21 mouse cellular contexts compared by ENCODE assay signal in genomic region chr11:3381148-3381814, GRCm38 (mm10). TPM values are rescaled to one million over a fixed set of nuclear protein-coding genes. Genes with fewer than 3 reads are reported as not detected.
DNase-seq lines count a peak whose midpoint lies in the region; ATAC-seq and TF ChIP-seq lines count a peak whose summit lies in the region.
"Had no signal": no experiment of that assay in that cellular context is flagged by ENCODE, and none has a peak within 500 bp of the region (broad histone marks: within the 10 kb centered on the region; RNA-seq: fewer than 3 reads in every experiment).

No protein-coding gene starts in this region.

- H3K36me3 ChIP-seq in liver, embryonic 11.5 days (ENCODE audit: control insufficient read depth, insufficient read depth, low read length), result peaks cover 14% of the 10 kb centered on the region
- peaks cover 17% of the 10 kb centered on the region for H3K36me3 ChIP-seq in liver, postnatal 0 days (replicated peaks; ENCODE audit: insufficient read depth, low read length)
- peaks cover 24% of the 10 kb centered on the region for H3K36me3 ChIP-seq in liver, embryonic 13.5 days

- H3K27ac ChIP-seq in liver, embryonic 11.5 days (ENCODE audit: low read depth, low read length), result no peak overlapping the region
- no peak overlapping the region for H3K27ac ChIP-seq in liver, postnatal 0 days (ENCODE audit: low read depth)
- H3K27ac ChIP-seq in liver, embryonic 13.5 days, result no peak overlapping the region
- H3K27ac ChIP-seq: forebrain, embryonic 10.5 days; heart, adult 2 months; hindbrain, embryonic 10.5 days; hindbrain, embryonic 14.5 days had no signal

- no peak overlapping the region for H3K9ac ChIP-seq in liver, embryonic 11.5 days (ENCODE audit: low read depth, low read length)
- H3K9ac ChIP-seq in liver, postnatal 0 days (replicated peaks), result no peak overlapping the region
- H3K9ac ChIP-seq in liver, embryonic 13.5 days, result no peak overlapping the region
- H3K9ac ChIP-seq: heart, embryonic 12.5 days; hindbrain, embryonic 14.5 days had no signal

- 0 out of 2 replicates have a peak, but pooled peaks have one; percentile 51 for ATAC-seq in liver, embryonic 11.5 days (replicated peaks; ENCODE audit: low FRiP score)
- no peak for ATAC-seq in liver, postnatal 0 days
- 0 out of 2 replicates have a peak, but pooled peaks have one; percentile 30 for ATAC-seq in liver, embryonic 13.5 days (ENCODE audit: low read depth)
- ATAC-seq: activated CD4-positive, CD25-positive, alpha-beta regulatory T cell, adult 4 months; forebrain, embryonic 14.5 days; Patski had no signal

- peaks cover 8% of the 10 kb centered on the region for H3K4me1 ChIP-seq in liver, embryonic 11.5 days (replicated peaks; ENCODE audit: control insufficient read depth, insufficient read depth, low read length)
- peaks cover 4% of the 10 kb centered on the region; the same call in 1 of the 2 replicates for H3K4me1 ChIP-seq in liver, postnatal 0 days (ENCODE audit: insufficient read depth)
- peaks cover 39% of the 10 kb centered on the region for H3K4me1 ChIP-seq in liver, embryonic 13.5 days (replicated peaks)
- H3K4me1 ChIP-seq: hindbrain, embryonic 10.5 days had no signal

- 84% methylated on average over 6 of the region's 6 CpGs for WGBS in liver, embryonic 11.5 days
- WGBS in liver, postnatal 0 days (ENCODE audit: insufficient replicate concordance), result 81% methylated on average over 6 of the region's 6 CpGs
- WGBS in liver, embryonic 13.5 days (ENCODE audit: insufficient replicate concordance), result 79% methylated on average over 6 of the region's 6 CpGs

- no peak overlapping the region for H3K4me2 ChIP-seq in liver, embryonic 11.5 days
- no peak overlapping the region for H3K4me2 ChIP-seq in liver, postnatal 0 days (ENCODE audit: low read depth, low read length)
- H3K4me2 ChIP-seq in liver, embryonic 13.5 days, result no peak overlapping the region
- H3K4me2 ChIP-seq: heart, embryonic 12.5 days; hindbrain, embryonic 14.5 days had no signal

- H3K27me3 ChIP-seq in liver, embryonic 11.5 days (replicated peaks; ENCODE audit: control insufficient read depth, insufficient read depth, low read length), result no peaks in the 10 kb centered on the region
- no peaks in the 10 kb centered on the region for H3K27me3 ChIP-seq in liver, postnatal 0 days (ENCODE audit: insufficient read depth, low read length)
- no peaks in the 10 kb centered on the region for H3K27me3 ChIP-seq in liver, embryonic 13.5 days
- H3K27me3 ChIP-seq: CH12.LX; heart, embryonic 12.5 days; Patski had no signal

- peak; percentile 83 for DNase-seq in heart, adult 11 months
- DNase-seq in heart, adult 8-10 months (ENCODE audit: low spot score), result no peak
- no peak for DNase-seq in liver, embryonic 11.5 days (ENCODE audit: low spot score)
- DNase-seq in liver, postnatal 0 days, result no peak
- DNase-seq in liver, embryonic 13.5 days, result no peak
- no peak for DNase-seq in thymus, postnatal 25 days
- DNase-seq: adrenal gland, postnatal 14 days; cerebellum, adult 11-12 months; cerebellum, adult 9-10 months; cerebellum, postnatal 25 days; heart, adult 2 months; heart, postnatal 14 days had no signal

- TF ChIP-seq CTCF in liver, postnatal 0 days (IDR thresholded peaks at IDR 0.05; ENCODE audit: low read depth), result no peak

- H3K4me3 ChIP-seq in liver, embryonic 11.5 days (ENCODE audit: low read depth, low read length), result no peak overlapping the region
- no peak overlapping the region for H3K4me3 ChIP-seq in liver, postnatal 0 days (ENCODE audit: low read depth, low read length)
- H3K4me3 ChIP-seq in liver, embryonic 13.5 days (replicated peaks), result no peak overlapping the region
- H3K4me3 ChIP-seq: erythroblast, embryonic 14.5 days; forebrain, embryonic 10.5 days; heart, adult 2 months; heart, embryonic 12.5 days; hindbrain, embryonic 10.5 days had no signal

- no peak for TF ChIP-seq EP300 in liver, postnatal 0 days (IDR thresholded peaks at IDR 0.05; ENCODE audit: low read depth)

- H3K9me3 ChIP-seq in liver, embryonic 11.5 days (ENCODE audit: control insufficient read depth, low read length), result no peaks in the 10 kb centered on the region
- no peaks in the 10 kb centered on the region for H3K9me3 ChIP-seq in liver, postnatal 0 days (ENCODE audit: low read length)
- H3K9me3 ChIP-seq in liver, embryonic 13.5 days (replicated peaks), result 0 out of 2 replicates have a peak, but pooled peaks cover 6% of the 10 kb centered on the region

RNA-seq across cellular contexts. Expression of gene Limk2, which starts 27.7 kb away (rescaled TPM):
- 10 to 100 TPM; 16.7 to 25.5 (median 19.4) TPM for total RNA-seq in heart, adult 8-10 months (2022)
- polyA plus RNA-seq in liver, embryonic 11.5 days (2014; fragmentation: Nextera tagmentation; extraction: Ambion mirVana), result 37.4 and 37.7 TPM in 2 replicates
- polyA plus RNA-seq in liver, postnatal 0 days (2015; fragmentation: Nextera tagmentation; extraction: Ambion mirVana), result 6.7 and 6.8 TPM in 2 replicates
- polyA plus RNA-seq in liver, embryonic 13.5 days (2015; fragmentation: Nextera tagmentation; extraction: Ambion mirVana), result 8.7 TPM in 2 replicates

RNA-seq across cellular contexts. Expression of gene Pik3ip1, which starts 51.1 kb away (rescaled TPM):
- 10 to 100 TPM; 37.3 to 67.8 (median 56.9) TPM for total RNA-seq in heart, adult 8-10 months (2022)
- 3.5 and 3.8 TPM in 2 replicates for polyA plus RNA-seq in liver, embryonic 11.5 days (2014; fragmentation: Nextera tagmentation; extraction: Ambion mirVana)
- polyA plus RNA-seq in liver, postnatal 0 days (2015; fragmentation: Nextera tagmentation; extraction: Ambion mirVana), result 2.4 and 2.5 TPM in 2 replicates
- 1.1 and 1.5 TPM in 2 replicates for polyA plus RNA-seq in liver, embryonic 13.5 days (2015; fragmentation: Nextera tagmentation; extraction: Ambion mirVana)
